Mouse (Mus musculus): ENCODE data around the gene Hist1h3c. TPM values are rescaled to one million over a fixed set of nuclear protein-coding genes. Genes with fewer than 3 reads are reported as not detected.
"Not testable (repeated sequence)": the region's sequence is repeated elsewhere in the genome, so short reads cannot be mapped to it uniquely, and the experiment has no call there.

Gene Hist1h3c
- polyA plus RNA-seq, 1 experiment from 2014 or later = 3.9 TPM

- Histone ChIP-seq H3K27ac (replicated peaks) (no peak overlapping the region), H3K4me2 (replicated peaks) (peak overlapping the region; percentile 48), H3K36me3 (no peaks in the 10 kb centered on the region), H3K9ac (replicated peaks) (peak overlapping the region; percentile 43), H3K9me3 (no peaks in the 10 kb centered on the region), H3K4me3 (peak overlapping the region; percentile 33), H3K4me1 (peaks cover 16% of the 10 kb centered on the region), H3K27me3 (no peaks in the 10 kb centered on the region; the same call in 1 of the 2 replicates)
- 15% methylated on average over 15 of the region's 15 CpGs for WGBS
- peak; percentile 26; the same call in 1 of the 2 replicates for ATAC-seq (replicated peaks)
Observed at GRCm38 (mm10) chr13:23709714-23710373, 35.6 kb downstream of the Hist1h3c start.

- Histone ChIP-seq H3K4me3 (no peak overlapping the region), H3K4me2 (replicated peaks) (no peak overlapping the region), H3K4me1 (peaks cover 16% of the 10 kb centered on the region), H3K36me3 (no peaks in the 10 kb centered on the region), H3K9ac (replicated peaks) (no peak overlapping the region), H3K27me3 (no peaks in the 10 kb centered on the region; the same call in 1 of the 2 replicates), H3K27ac (replicated peaks) (no peak overlapping the region), H3K9me3 (no peaks in the 10 kb centered on the region)
- WGBS = 77% methylated on average over 4 of the region's 4 CpGs
- no peak for ATAC-seq (replicated peaks)
Observed at GRCm38 (mm10) chr13:23708654-23709053, 36.7 kb downstream of the Hist1h3c start.

DNA sequence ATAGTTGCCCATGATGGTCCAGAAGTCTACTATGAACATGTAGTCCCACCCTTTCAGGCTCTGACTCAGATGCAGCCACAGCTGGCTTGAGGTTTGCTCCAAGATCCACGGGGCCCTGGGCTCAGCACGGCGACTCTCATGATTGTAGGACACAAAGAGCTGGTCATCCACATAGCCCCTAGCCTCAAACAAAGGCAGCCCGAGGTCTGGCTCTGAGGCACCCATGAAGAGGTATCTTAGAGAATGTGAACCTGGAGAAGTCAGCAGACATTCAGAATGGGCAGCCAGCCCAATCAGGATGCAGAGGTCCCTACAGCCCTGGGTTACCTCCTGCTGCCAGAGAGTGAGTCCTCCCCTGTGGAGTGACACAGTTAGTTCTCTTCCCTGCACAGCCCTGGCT lies 37.4 kb downstream of the Hist1h3c start:
- H3K36me3 ChIP-seq = no peaks in the 10 kb centered on the region
- H3K4me1 ChIP-seq = peaks cover 16% of the 10 kb centered on the region
- H3K27me3 ChIP-seq = no peaks in the 10 kb centered on the region; the same call in 1 of the 2 replicates
- H3K4me3 ChIP-seq = no peak overlapping the region
- H3K9ac ChIP-seq (replicated peaks) = no peak overlapping the region
- ATAC-seq (replicated peaks) = no peak
- no peaks in the 10 kb centered on the region for H3K9me3 ChIP-seq
- 87% methylated on average over 4 of the region's 4 CpGs for WGBS
- no peak overlapping the region for H3K27ac ChIP-seq (replicated peaks)
- no peak overlapping the region for H3K4me2 ChIP-seq (replicated peaks)

GRCm38 (mm10) chr13:23706771-23707170 lies 38.6 kb downstream of the Hist1h3c start:
- no peaks in the 10 kb centered on the region for H3K9me3 ChIP-seq
- WGBS = 94% methylated on average over 12 of the region's 12 CpGs
- H3K27ac ChIP-seq (replicated peaks) = no peak overlapping the region

DNA sequence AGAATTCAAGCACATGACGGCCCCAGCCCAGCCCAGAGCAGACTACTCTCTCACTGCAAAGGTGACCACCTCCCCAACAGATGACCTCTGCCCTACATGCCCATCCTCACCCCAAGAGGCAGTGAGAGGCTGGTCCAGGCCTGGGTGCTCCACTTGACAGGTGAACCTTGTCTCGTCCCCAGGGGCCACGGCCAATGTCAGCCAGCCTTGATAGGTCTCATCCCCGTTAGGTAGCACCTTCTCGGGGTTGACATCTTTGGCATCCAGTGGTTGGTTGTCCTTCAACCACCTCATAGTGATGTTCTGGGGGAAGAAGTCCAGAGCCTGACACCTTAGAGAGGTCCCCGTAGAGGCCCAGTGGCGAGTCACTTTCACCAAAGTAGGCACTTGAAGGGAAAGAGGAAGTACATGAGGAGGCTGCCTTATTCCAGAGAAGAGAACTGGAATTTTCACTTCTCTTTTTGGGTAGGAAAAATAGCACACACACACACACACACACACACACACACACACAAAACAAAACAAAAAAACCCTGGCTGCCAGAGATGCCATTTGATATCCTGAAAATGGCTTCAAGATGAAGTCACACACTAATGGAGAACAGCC lies 39.5 kb downstream of the Hist1h3c start:
- H3K9me3 ChIP-seq = no peaks in the 10 kb centered on the region
- H3K27me3 ChIP-seq = no peaks in the 10 kb centered on the region; the same call in 1 of the 2 replicates
- no peak for ATAC-seq (replicated peaks)
- H3K9ac ChIP-seq (replicated peaks) = no peak overlapping the region
- H3K36me3 ChIP-seq = no peaks in the 10 kb centered on the region
- no peak overlapping the region for H3K4me3 ChIP-seq
- no peak overlapping the region for H3K27ac ChIP-seq (replicated peaks)
- WGBS = 95% methylated on average over 7 of the region's 7 CpGs
- no peak overlapping the region for H3K4me2 ChIP-seq (replicated peaks)
- H3K4me1 ChIP-seq = peaks cover 16% of the 10 kb centered on the region

More at GRCm38 (mm10) chr13:23706771-23707170, 38.6 kb downstream of the Hist1h3c start:
- Histone ChIP-seq H3K27me3 (no peaks in the 10 kb centered on the region; the same call in 1 of the 2 replicates), H3K4me2 (replicated peaks) (no peak overlapping the region), H3K36me3 (no peaks in the 10 kb centered on the region), H3K4me1 (peaks cover 16% of the 10 kb centered on the region), H3K9ac (replicated peaks) (no peak overlapping the region), H3K4me3 (no peak overlapping the region)
- ATAC-seq (replicated peaks) = no peak

- H3K9ac ChIP-seq (replicated peaks); H3K36me3 ChIP-seq; H3K9me3 ChIP-seq; H3K4me3 ChIP-seq; H3K27me3 ChIP-seq; ATAC-seq (replicated peaks); H3K4me1 ChIP-seq; H3K27ac ChIP-seq (replicated peaks); H3K4me2 ChIP-seq (replicated peaks): not testable (repeated sequence)
- 90% methylated on average over 2 of the region's 2 CpGs for WGBS
Observed at GRCm38 (mm10) chr13:23702801-23703200, 42.6 kb downstream of the Hist1h3c start.

- Histone ChIP-seq H3K4me2 (replicated peaks) (no peak overlapping the region), H3K27ac (replicated peaks) (no peak overlapping the region), H3K9me3 (no peaks in the 10 kb centered on the region), H3K4me1 (peaks cover 14% of the 10 kb centered on the region), H3K4me3 (no peak overlapping the region), H3K36me3 (no peaks in the 10 kb centered on the region), H3K27me3 (no peaks in the 10 kb centered on the region), H3K9ac (replicated peaks) (no peak overlapping the region)
- no peak for ATAC-seq (replicated peaks)
- 85% methylated on average over 4 of the region's 4 CpGs for WGBS
Observed at GRCm38 (mm10) chr13:23702220-23702619, 43.2 kb downstream of the Hist1h3c start.

DNA sequence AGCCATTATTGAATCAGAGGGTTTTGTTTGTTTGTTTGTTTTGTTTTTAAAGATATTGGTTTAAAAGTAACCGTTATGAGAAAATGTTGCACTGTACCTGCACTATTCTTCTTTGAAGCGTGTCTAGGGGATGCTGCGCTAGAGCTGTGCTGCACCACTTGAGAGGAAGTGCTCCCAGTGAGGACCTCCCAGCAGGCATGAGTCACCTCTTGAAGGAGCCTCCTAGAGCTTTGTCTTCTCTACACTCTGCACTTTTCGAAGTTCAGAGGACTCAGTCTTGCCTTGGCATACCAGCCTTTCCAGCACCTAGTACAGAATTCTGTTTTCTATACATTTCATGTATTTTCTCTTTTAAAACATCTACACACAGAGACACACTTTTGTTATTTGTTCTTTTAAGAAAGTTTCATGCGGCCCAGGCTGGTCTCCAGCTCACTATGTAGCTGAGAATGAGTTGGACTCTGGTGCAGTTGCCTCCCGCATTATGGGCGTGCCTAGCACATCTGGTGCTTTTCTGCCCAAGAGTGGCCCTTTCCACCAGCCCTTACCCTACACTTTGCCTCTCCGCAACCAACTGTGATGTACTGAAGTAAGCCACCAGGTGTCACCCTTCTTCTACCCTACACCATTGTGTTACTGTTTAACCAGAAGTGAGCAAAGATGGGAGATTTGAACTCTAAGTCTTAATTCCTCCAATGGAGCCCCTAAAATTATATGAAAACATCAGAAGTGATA lies 44.4 kb downstream of the Hist1h3c start:
- Histone ChIP-seq H3K4me1 (peaks cover 17% of the 10 kb centered on the region), H3K4me3 (no peak overlapping the region), H3K27me3 (no peaks in the 10 kb centered on the region), H3K27ac (replicated peaks) (no peak overlapping the region), H3K9me3 (no peaks in the 10 kb centered on the region), H3K36me3 (no peaks in the 10 kb centered on the region), H3K4me2 (replicated peaks) (no peak overlapping the region), H3K9ac (replicated peaks) (no peak overlapping the region)
- ATAC-seq (replicated peaks) = peak; percentile 39; the same call in 1 of the 2 replicates
- 32% methylated on average over 8 of the region's 8 CpGs for WGBS

DNA sequence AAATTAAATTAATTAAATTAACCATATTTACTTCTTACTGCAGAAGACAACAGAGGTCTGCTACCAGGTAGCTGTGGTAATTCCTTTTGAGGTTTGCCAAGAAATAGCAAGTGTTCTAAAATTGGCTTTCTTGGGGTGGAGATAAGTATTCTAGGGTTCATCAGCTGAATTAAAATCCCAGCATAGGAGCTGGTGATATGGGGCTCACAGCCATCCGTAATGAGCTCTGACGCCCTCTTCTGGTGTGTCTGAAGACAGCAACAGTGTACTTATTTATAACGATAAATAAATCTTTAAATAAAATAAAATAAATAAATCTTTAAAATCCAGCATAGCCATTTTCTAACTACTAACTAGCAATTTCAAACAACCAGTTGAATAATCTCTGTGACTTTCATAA lies 45.6 kb downstream of the Hist1h3c start:
- no peaks in the 10 kb centered on the region for H3K27me3 ChIP-seq

GRCm38 (mm10) chr13:23698996-23699395 lies 46.4 kb downstream of the Hist1h3c start:
- Histone ChIP-seq H3K27ac (replicated peaks) (peak overlapping the region; percentile 93), H3K27me3 (no peaks in the 10 kb centered on the region), H3K9me3 (no peaks in the 10 kb centered on the region), H3K4me3 (peak overlapping the region; percentile 52; the same call in 1 of the 2 replicates), H3K4me1 (peaks cover 17% of the 10 kb centered on the region), H3K36me3 (no peaks in the 10 kb centered on the region), H3K4me2 (replicated peaks) (peak overlapping the region; percentile 84), H3K9ac (replicated peaks) (no peak overlapping the region)
- 42% methylated on average over 6 of the region's 6 CpGs for WGBS
- ATAC-seq (replicated peaks) = no peak

More for the DNA sequence above, 45.6 kb downstream of the Hist1h3c start:
- Histone ChIP-seq H3K4me3 (no peak overlapping the region), H3K36me3 (no peaks in the 10 kb centered on the region), H3K9ac (replicated peaks) (no peak overlapping the region), H3K27ac (replicated peaks) (no peak overlapping the region), H3K4me2 (replicated peaks) (no peak overlapping the region), H3K4me1 (peaks cover 17% of the 10 kb centered on the region), H3K9me3 (no peaks in the 10 kb centered on the region)
- 66% methylated on average over 3 of the region's 3 CpGs for WGBS
- ATAC-seq (replicated peaks) = no peak

GRCm38 (mm10) chr13:23698300-23698693 lies 47.1 kb downstream of the Hist1h3c start, which contains the start of gene Hist1h4c:
Gene Hist1h4c, minus strand, starts transcription at chr13:23698454.
- H3K4me2 ChIP-seq (replicated peaks) = peak within 1 kb of the TSS; percentile 84
- peak within 1 kb of the TSS; percentile 52 for H3K4me3 ChIP-seq
- H3K4me1 ChIP-seq = peaks cover 17% of the 10 kb centered on the region
- peak within 1 kb of the TSS; percentile 93 for H3K27ac ChIP-seq (replicated peaks)
- H3K27me3 ChIP-seq = no peaks in the 10 kb centered on the region
- no peaks in the 10 kb centered on the region for H3K9me3 ChIP-seq
- ATAC-seq (replicated peaks) = peak; percentile 97
- peak within 1 kb of the TSS; percentile 62 for H3K9ac ChIP-seq (replicated peaks)
- WGBS = under 1% methylated on average over 22 of the region's 22 CpGs
- no peaks in the 10 kb centered on the region for H3K36me3 ChIP-seq
